Mouse (Mus musculus) spleen, adult 2 months (tissue): ENCODE measurements at regions not wholly inside any gene's neighbourhood (a gene's known extent, or its start where the extent isn't known, plus 50 kb on each side); places are given as distances from the start of the nearest gene placed in this dataset.

ENCODE experiments used
- CTCF ChIP-seq: fragments of 200-500 bp; IDR thresholded peaks from 2 replicates; pipeline ENCODE4 v1.5.1; 2011; ENCODE audit warnings: mild to moderate bottlenecking, inconsistent platforms; ENCODE audit not compliant: insufficient read depth, insufficient read length, insufficient replicate concordance; ENCODE audit errors: extremely low read depth
- POLR2A ChIP-seq: fragments of 200-500 bp; IDR thresholded peaks from 2 replicates; pipeline ENCODE4 v1.6.1; 2011; ENCODE audit warnings: low read depth, low read length, inconsistent platforms

DNA sequence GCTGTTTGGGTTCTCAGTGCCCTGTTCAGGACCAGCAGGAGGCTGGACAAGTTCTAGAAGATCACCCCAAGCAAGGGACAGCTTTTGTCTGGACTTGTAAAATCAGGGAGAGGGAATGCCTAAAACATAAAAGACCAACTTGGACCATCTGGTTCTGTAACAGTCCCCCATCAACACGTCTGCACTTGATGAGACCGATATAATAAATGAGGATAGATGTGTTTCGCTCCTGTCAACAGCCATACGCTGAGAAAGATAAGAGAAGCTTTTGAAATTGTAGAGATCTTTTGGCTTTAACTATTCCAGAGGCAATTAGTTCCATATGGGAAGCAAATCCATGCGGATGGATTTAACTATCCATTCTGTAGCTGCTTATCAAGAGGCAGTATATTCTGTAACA is 2561.4 kb upstream of the Gm7489 start:
- TF ChIP-seq CTCF: no peak
- TF ChIP-seq POLR2A: no peak
